Mouse (Mus musculus): ENCODE data around the gene Supt3.
A peak's percentile ranks its signal among the peaks of the same experiment; 100 is the strongest.

Gene Supt3

DNA sequence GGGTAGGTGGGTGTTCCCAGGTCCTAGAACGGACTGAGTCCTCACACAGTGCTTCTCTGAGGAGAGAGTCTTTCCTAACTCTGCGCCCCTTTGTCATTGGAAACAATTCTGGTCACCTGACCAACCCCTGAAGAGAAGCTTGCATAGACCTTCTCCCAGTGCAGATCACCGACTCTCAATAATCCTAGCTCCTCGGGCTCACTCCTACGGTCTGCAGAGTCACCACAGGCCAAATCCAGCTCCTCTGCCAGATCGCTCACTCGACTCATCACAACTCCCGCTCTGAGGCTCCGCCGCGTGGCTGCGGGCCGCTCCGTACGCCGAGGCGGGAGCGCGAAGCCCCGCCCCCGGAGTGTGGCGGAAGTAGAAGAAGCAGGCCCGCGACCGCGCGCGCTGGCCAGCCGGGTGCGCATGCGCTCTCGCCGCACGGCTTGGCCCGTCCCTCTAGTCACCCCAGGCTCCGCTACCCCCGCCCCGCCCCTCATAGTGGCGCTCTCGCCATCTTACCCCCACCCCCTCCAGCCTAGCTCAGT lies at the start of gene Supt3:
TSS of gene Supt3 (plus strand) at position 415 of the 533 bp plus-strand sequence.
- peak; percentile 96 for DNase-seq (ENCODE audit: low read depth)

DNA sequence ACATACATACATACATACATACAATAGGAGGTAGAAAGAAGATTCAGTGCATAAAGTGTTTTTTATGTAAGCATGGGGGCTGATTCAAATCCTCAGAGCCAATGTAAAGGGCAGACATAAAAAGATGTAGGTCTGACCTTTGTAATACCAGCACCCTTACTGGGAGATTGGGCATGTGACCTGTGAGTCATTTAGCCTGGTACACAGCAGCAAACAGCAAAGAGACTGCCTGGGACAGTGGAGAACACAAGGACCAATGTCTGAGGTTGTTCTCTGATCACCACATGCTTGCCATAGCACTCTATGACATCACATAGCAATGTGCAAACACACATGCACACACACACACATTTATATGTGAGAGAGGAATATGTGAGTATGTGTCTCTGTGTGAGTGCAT lies 49.3 kb upstream of the Supt3 start:
- DNase-seq (ENCODE audit: low read depth) = peak; percentile 63

DNA sequence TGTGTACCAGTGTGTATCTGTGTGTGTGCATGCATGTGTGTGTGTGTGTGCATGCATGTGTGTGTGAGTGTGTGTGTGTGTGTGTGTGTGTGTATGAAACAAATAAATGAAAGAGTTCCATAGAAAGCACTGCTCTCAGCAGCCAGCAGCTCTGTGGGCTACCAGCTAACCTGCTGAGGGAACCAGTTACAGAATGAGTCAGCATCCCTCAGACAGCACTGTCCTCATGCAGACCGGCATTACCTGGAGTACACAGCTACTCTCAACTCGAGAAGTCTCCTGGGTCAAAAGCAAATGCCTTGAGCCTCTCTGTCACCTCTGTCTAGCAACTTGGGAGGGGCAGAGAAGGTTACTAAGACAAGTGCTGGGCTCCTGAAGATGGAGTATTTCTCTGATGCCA lies 48.5 kb upstream of the Supt3 start:
- peak; percentile 64 for DNase-seq (ENCODE audit: low read depth)

DNA sequence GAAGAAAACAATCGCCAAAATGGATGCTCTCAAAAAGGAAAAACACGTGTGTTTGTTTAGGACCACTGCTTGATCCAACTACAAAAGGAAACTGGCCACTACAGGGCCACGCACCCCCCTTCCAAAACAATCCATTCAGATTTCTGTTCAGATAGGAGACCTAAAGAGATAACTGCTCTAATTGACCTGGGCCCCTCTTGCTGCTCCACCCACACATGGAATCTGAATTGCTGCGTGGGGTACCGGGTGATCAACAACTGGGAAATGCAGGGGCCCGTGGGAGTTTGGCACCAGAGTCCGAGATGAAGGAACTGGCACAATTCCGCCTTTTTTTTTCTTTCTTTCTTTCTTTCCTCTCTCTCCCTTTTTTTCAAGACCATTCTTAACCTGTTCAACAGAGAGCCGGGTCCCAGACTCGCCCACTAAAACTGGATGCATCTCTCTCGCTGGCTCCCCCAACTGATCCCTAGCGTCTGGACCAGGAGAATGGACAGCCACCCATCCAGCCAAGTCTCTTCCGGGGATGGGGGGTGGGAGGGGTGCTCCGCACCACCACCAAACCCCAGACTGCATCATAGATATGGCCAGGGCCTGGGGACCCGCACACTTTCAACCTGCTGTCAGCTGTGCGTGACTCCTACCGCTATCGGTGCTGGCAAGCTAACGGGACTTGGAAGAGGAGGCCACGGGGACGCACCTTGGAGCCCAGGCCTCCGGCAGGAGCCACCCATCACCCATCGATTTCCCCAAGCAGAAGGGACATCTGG lies 43.2 kb upstream of the Supt3 start:
- peak; percentile 52 for DNase-seq (ENCODE audit: low read depth)

DNA sequence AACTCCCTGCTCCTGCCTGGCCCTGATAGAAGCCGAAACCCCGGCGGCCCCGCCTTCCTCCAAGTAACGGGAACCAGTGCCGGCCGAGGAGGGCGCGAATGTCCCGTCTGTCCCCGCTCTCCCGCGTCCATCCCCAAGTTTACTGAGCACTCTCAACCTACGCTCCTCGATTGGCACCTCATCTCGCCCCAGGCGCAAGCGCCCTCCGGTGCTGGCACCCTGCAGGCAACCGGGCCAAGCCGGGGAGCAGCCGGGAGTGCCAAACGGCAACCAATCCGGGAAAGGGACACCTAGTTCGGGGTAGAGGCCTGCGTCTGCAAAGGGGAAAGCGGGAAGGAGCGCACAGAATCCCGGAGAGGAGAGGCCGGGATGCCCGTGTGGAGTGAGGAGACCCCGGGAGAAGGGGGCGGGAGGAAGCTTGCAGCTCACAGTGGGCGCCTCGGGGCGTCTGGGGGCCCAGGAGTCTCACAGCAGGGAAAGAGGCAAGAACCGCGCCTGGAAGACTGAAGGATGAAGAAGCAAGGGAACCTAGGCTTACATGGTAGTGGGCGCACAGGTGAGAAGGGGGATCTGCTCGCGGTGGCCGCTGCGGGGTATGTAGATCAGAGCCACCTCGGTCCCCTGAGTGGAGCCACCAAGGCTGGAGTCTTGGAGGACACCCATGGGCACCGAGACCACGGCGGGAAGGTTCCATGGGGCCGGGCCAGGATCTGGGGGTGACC lies 42.3 kb upstream of the Supt3 start:
- peak; percentile 78 for DNase-seq (ENCODE audit: low read depth)

DNA sequence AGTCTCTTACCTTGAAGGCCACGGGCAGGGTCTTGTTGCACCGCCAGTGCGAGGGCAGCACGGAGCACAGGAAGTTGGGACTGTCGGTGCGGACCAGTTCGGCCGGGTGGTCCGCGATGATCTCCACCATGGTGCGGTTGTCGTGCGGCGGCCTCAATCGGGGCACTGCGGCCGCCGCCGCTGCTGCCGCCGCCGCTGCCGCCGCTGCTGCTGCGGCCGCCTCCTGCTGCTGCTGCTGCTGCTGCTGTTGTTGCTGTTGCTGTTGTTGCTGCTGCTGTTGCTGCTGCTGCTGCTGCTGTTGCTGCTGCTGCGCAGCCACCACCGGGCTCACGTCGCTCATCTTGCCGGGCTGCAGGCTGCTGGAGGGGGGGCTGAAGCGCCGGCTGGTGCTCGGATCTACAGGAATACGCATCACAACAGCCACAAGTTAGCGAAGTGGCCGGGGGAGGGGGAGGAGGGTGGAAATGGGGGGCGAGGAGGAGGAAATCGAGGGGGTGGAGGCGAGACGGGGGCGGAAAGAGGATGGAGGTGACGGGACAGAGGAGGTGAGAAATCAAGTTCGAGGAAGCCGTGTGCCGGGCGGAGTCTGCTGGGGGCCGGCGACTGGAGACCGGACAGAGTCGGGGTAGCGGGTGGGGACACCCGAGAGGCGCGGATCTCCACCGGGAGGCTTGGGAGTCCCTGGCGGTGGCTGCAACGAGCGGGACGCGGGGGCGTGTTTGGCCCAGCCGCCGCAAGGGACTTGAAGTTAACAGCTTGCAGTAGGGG lies 41.5 kb upstream of the Supt3 start:
- DNase-seq (ENCODE audit: low read depth) = peak; percentile 85

DNA sequence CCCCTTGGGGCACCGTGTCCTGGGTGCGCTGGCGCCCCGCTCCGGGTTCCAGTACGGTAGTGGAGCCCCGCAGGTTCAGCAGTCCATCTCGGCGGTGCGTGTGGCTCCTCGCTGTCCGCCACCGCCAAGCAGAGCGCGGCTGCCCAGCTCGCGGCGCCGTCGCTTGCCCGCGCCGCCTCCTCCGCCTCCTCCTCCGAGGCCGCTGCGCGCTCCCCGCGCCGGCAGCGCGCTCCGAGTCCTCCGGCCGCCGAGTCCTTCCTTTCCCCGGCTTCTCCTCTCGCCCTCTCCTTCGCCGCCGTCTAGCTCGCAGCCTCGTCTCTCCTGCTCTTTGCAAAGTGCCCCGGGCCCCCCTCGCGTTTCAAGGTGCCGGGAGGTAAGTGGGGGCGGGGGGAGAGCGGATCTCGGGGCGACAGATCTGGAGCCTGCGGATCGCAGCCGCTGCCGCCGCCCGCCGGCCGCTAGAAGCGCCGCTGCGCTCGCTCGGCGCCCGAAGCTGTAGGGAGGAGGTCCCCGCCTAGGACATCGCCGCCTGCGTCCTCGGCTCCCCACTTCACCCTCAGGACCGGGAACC lies 40.9 kb upstream of the Supt3 start:
- peak; percentile 80 for DNase-seq (ENCODE audit: low read depth)

DNA sequence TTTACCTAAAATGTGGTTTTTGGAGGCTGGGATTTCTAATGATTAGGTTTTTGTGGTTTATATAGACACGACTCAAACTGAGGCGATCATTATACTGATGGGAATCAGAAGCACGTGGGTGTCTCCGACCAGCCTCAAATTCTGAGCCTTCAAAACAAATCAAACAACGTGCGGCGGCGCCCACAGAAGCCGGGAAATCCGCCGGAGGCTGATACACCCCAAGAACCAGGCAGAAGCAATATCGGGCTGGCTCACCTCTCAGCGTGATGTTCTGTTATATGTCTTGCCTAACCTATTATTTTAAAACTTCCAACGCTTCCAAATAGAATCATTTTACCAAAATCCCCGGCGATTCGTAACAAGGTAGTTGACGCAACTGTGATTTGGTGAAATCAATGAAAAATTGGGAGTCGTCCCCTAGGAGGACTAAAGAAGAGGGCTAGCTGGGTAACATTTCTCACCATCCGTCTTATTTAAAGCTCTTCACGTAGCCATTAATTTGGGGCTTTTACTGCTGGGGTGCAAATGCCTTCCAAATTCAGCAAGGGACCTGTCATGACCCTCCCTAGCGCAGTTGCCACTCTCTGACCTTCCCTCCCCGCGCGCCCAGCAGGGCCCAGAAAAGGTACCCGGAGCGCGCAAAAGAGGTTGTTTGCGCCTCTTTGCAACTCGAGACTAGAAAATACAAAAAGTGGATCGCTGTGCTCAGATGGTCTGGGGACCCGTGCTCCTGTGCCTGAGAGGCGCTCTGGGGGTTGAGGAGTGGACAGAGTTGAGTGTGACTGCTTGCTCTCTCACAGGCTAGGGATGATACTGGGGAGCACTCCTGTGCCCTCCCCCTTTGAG lies 39.5 kb upstream of the Supt3 start:
- no peak for DNase-seq (ENCODE audit: low read depth)

DNA sequence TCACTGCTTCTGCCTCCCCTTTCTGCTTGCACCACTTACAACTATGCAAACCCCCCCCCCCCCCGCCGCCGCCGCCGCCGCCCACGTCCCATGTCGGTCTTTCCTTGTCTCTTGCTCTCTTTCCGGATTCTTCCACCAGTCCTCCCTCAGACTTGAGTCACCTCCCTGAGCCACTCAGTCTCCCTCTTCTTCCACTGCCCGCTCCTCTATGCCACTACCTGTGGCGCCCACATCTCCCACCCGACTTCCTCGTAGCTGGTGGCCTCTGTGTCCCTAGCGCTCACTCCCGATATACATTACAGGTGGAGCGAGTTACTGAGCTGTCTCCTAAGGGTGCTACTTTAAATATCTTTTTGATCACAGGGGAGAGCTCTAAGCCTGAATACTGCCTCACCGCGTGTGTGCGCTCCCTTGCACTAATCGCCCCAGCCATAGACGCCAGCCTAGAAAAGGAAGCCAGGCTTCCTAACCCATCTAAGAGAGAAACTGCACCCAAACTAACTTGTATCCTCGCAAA lies 38.8 kb upstream of the Supt3 start:
- no peak for DNase-seq (ENCODE audit: low read depth)

DNA sequence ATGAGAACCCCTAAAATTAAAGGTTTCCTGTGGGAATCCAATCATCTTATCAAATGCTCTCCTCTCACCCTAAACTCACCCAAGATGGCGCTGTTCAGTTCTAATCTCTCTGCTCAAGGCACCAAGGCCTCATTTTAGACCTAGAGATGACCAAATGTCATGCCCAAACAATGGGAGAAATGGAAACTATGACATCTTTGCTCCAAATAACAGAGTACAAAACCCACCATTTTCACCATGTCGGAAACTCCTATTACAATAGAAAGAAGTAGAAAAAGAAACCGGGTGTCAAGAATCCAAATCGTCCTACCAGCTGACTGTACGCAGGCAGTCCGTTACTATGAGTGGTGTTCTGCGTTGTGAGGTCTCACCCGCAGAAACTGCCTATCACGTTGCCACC lies 34.7 kb upstream of the Supt3 start:
- DNase-seq (ENCODE audit: low read depth) = peak; percentile 53

DNA sequence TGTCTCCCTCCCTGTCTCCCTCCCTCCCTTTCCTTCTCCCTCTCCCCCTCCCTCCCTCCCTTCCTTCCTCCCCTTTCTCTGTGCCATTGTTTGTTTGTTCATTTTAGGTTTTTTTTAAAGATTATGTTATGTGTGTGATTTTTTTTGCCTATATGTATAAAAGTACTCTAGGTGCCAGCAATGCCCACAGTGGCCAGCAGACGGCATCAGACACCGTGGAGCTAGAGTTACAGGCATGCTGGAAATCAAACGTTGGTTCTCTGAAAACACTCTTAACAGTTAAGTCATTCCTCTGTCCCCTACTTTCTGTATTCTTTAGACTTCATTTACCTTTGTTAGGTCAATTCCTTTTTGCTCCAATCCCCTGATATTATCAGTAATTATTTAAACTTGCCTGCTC lies 33.2 kb upstream of the Supt3 start:
- DNase-seq (ENCODE audit: low read depth) = peak; percentile 38

DNA sequence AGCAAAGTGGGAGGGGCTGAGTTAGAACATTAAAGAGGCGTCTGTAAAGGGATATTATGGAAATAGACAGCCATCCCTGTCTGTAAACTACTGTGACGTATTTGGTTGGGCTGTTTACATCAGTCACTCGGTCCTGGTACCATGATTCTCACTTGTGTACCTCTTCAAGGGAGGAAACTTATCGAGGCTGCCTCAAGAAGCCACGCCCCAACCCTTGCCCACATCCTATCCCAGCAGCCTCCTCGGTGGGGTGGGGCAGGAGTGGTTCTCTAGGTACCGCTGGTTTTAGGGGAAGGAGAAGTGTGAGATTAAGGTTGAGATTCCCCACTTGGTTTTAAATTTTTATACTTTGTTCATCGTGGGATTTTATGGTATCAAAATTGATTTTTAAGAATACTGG lies 31.6 kb upstream of the Supt3 start:
- no peak for DNase-seq (ENCODE audit: low read depth)

DNA sequence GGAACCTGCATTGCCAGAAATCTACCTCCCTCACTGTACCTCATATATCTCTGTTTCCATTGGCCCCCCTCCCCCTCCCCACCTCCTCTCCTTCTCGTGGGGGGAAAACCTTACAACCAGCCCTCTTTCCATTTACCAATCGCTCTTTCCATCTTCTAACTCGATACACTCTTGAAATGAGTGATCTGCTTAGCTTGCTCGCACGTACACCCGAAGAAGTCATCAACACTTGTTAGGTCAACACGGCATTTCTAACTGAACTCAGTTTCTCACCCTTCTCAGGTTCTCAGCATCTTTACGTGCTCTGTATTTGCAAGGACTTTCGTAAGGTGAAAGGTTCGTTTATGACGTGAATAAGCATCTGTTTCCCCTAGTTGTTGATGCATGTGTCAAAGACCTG lies 10.6 kb upstream of the Supt3 start:
- DNase-seq (ENCODE audit: low read depth) = no peak

DNA sequence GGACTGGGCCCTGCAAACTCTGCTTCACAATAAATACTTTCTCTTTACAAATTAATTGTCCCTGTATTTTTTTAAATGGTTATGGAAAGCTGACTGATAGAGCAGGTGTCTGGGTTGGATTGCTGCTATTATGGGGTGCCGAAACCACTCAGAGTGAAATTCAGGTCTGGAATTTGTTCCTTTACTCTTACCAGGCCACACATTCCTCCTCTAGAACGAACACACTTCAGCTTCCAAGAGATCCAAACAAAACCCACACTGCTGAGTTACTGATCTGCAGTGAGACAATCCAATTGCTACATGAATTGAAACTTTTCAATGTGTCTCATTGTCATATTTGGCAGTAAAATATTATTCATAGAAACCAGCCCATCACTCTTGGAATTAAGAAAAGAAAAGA lies 10.0 kb upstream of the Supt3 start:
- no peak for DNase-seq (ENCODE audit: low read depth)

DNA sequence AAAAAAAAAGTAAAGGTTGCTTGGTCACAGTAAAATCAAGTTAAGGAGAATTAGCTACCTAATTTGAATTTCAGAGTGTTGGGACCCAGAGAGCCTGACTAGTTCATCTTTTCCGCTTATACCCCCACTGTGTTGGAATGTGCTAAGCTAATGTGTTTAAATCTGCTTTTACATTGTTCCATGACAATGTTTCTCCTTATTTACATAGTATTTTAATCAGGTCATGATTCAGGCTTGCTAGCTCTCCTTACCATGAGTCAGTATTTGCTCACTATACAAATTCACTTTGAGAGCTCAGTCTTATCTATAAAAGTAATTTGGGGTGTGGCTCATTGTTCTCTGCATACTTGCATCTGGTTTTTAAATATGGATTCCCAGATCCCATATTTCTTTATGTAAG lies 9.6 kb upstream of the Supt3 start:
- DNase-seq (ENCODE audit: low read depth) = peak; percentile 22

DNA sequence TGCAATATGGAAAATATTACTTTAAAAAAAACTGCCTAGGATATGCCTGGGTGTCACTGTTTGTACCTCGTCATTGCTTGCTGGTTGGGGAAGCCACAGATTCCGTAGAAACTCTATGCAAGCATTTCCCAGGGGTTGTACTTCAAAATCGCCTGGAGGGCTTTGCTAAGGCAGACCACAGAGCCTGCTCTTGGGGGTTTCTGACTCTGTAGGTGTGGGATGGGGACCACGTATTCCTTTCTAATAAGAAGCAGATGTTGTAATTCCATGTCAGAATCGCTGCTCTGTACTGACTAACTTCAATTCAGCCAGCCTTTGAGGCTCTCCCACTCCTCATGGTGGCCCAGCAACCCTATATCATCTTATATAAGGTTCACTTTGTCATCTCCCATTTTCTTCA lies 8.4 kb upstream of the Supt3 start:
- no peak for DNase-seq (ENCODE audit: low read depth)

DNA sequence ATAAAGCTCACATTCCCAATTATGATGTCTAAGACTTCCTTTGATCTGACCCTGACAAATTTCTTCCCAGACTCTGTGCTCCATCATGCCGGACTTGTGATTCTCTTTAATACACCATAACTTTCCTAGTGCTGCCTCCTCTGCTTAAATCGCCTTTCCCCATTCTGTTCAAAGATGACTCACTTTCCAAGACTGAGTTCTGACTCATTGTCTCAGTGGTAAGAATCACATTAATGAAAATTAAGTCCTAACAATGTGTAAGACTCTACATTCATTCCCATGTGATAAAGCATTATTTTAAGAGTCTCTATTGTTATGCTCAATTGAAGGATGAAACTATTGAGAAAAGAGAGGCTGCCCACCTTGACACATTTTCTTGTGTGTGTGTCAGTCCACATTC lies 6.1 kb upstream of the Supt3 start:
- peak; percentile 47 for DNase-seq (ENCODE audit: low read depth)

DNA sequence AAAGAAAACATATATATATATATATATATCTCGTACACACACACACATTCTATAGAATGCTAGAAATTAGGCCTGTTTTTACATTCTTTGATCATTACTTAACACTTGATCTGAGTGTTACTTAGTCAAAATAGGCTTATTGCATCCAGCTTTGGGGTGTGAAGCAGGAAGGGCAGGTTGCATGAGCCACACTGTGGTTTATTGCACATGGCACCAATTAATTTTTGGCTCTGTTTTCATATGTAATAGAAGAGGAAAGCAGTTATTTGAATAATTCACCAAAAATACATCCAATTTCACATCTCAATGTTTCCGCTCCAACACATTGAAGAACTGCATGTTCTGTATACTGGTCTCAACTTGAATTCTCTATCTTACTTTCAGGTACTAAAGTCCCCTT lies 4.4 kb upstream of the Supt3 start:
- no peak for DNase-seq (ENCODE audit: low read depth)

DNA sequence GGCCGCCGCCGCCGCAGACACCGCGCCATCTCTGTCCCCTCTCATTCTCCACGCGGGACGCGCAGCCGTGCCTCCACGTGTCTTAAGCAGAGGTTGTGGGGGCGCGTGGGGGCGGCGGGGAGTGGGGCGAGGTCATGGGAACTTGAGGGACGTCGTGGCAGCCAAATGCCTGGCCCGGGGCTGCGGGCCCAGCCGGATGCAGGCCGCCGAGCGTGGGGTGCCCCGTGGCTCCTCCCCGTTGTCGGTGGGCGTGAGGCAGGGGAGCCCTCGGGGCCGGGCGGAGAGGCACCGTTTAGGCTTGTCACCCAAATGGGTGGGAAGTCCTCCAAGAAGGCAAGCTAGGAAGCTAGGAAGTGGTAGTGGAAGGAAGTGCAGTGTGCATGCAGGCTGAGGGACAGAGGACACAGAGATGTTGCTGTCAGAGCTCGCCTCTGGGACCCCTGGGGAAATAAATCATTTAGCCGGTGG lies 419 bp downstream of the Supt3 start:
- peak; percentile 71 for DNase-seq (ENCODE audit: low read depth)

DNA sequence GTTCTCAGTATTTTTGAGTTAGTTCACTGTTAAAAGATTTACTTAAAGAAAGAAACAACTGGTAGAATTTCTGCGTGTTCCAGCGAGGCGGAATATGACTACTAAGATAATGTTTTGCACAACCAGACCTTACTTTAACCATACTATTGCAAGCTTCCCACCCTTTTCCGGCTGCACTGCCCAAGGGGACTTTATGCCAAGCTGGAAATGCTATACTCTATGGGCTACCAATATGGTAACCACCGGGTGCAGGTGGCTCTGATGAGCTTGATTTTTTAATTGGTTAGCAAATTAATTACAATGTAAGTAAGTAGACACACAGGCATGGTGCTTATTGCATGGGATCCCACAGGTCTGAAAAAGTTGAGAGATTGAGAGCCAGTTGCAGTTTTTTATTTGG lies 1.2 kb downstream of the Supt3 start:
- DNase-seq (ENCODE audit: low read depth) = no peak

DNA sequence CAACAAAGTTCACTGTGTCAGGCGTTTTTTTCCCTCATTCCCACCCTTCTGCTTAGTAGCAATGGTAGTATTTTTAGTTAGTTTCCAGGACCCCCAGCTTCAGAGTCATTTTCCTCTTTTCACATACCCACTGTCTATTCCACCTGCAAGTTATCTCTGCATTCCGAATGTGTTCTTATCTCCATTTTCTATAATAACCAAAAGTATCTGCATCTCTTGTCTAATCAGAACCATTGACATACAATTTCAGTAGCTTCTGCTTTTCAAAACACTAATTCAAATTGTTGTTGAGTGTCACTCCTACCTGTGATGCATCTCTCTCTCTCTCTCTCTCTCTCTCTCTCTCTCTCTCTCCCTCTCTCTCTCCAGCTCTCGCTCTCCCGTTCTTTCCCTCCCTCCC lies 3.4 kb downstream of the Supt3 start:
- no peak for DNase-seq (ENCODE audit: low read depth)
